Mouse (Mus musculus) R1 (cell line): ENCODE results near the gene Dock9.

Experiments used
- DNase-seq: peaks from one replicate; pipeline ENCODE4 v3.0.0-alpha.2; 2018; ENCODE audit warnings: low read depth, low spot score

Dock9 gene

DNA sequence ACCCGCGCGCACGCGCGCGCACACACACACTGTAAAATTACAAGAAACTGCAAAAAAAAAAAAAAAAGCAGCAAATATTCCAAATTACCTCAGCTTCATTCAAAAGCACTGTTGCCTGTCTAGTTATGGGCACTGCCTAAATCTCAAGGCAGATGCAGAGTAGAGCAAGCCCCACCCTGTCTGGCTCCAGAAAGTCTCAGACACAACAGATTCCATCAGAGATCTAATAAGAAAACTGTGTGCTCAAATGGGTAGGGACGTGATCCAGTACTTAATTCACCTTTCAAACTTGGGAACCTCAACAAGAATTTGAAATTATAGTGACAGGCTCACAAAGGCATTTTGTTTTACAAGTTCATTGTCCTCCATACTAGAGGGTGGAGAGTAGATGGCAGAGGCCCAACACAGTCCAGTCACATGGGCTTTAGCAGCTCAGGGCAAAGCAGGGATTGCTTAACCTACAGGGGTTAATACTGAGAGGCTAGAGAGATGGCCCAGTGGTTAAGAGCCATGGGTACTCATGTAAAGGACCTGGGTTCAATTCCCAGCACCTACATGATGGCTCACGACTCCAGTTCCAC, 131.9 kb downstream of the Dock9 start:
- DNase-seq: no peak

DNA sequence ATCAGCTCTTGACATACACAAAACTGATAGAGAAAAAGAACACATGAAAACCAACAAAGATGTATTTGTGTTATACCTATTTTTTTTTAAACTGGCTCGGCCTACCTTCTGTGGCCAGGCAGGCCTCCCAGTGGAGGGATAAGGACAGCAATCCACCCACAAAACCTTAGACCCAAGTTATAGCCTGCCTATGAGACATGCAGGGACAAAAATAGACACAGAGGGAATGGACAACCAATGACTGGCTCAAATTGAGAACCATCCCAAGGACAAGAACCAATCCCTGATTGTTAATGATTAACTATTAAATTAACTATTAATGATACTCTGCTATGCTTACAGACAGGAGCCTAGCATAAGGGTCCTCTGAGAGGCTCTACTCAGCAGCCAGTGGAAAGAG, 133.7 kb downstream of the Dock9 start:
- DNase-seq: no peak

DNA sequence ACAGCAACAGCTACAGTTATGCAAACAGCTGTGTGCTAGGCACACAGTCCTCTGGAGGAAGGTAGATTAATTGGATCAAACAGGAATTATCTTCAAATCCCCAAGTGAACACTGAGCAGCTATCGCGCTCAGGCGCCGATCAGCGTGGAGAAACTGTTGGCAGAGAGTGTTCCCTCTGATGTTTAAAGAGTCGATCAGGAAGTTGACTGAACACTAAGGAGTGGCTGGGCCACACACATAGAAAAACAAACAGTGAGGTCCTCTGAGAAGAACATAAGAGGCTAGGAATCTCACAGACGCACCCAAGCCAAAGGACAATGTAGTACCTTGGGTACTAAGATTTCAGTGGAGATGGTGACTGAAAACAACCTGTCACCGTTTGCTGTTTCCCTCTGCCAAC, 136.7 kb downstream of the Dock9 start:
- no peak for DNase-seq

DNA sequence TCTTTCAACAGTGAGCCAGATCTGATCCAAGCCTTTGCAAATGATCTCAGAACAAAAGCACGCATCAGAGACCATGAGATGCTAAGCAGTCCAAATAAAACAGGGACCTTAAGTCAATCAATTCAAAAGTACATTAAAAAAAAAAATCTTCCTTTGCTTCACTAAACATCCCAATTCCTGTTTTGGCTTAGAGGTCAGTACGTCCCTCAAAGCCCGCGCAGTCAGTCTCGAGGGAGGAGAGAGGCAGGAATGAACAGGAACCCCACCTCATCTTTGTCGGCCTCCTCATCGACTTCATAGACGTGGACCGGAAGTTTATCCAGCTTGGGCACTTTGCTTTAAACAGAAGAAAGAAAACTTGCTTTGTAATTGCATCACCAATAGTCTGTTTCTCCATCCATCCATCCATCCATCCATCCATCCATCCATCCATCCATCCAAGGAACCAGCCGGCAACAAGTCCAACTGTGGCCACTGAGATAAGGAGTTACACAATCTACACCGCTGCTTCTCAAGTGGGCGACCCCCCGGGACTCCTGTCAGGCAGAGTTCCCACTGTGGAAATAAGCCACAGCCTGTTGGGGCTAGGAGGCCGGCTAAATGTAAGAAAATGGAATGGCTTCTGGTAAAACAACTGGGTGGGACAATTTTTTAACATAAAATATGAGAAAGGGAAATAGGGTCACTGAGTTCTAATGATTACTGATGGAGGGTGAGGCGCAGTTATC, 137.3 kb downstream of the Dock9 start:
- DNase-seq: no peak

DNA sequence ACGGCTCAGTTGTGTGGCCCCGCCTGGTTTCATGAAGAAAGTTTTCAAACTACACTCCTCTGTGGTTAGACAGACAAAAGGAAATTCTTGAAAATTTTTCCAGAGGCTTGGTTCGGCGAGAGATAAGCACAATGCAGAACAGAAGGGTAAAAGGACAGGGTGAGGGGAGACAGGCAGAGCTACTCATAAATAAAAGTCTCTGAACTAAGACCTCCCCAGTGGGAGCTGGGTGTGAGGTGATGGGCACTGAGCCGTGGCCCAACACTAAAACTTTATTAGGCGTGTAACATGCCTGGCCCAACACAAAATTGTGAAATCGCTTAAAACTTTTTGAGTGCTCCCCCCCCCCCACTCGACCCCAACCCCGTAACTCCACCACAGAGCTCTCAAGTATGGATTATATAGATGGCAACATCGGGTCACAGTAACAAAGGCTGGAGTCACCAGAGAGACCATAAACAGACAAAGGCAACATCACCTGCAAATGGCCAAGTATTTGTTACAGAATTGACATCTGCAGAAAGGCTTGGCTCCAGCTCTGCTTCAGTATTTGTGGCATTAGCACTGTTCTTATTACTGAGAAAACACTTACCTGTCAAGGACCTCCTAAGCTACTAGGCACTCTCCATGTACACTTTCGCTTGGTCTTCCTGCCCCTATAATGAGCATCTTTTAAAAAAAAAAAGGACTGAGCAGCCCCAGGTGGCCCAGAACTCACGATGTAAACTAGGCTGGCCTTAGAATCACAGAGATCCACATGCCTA, 138.4 kb downstream of the Dock9 start:
- DNase-seq: no peak

DNA sequence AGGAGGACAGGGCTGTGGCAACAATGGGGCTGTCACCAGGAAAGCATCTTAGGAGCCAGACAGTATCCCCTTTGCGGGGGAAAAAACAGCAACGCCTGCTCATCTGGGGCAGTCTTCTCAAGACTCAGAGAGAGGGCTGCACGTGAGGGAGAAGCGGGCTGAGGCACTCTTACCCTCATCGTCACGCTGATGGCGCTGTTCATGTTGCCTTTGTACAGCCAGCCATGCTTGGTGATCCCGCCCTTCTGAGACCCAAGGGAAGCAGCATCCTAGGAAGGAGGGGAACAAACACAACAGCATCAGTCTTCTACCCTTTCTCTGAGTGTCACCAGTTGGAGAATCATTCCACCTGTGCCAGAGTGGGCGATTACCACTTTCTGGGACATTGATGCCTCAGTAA, 139.1 kb downstream of the Dock9 start:
- DNase-seq: no peak

DNA sequence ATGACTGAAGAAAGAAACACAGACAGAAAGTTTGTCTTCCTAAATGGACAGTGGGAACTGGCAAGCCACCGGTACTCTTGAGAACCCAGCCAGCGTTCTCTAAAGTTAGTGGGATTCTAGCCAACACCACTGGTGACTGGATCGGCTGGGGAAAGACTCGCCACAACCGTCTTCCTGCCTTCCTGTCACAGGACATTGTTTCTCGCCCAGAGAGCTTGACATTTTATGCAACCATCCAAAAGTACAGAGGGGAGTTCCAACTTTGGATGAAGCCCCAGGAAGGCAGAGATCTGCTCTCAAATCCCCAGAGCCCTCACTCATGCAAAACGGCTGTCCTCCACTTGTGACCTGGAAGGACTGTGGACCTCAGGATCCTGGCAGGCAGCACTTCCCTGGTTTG, 140.0 kb downstream of the Dock9 start:
- DNase-seq: no peak

DNA sequence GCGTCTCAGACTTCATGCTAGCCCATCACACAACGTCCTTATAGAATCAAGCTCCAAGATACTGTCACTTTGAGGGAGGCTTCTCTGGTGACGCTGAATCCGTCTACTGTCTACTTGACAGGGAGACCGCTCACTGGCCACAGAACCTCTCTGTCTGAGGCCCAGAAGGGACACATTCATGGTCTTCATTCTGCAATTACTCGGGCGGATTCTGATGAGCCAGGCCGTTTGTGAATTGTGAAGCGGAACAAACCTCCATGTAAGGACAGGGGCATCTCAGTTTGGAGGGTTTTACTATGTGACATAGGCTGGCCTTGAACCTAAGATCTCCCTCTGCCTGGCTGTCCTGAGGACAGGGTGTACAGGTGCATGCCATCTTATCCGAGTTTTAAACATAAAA, 140.7 kb downstream of the Dock9 start:
- no peak for DNase-seq

DNA sequence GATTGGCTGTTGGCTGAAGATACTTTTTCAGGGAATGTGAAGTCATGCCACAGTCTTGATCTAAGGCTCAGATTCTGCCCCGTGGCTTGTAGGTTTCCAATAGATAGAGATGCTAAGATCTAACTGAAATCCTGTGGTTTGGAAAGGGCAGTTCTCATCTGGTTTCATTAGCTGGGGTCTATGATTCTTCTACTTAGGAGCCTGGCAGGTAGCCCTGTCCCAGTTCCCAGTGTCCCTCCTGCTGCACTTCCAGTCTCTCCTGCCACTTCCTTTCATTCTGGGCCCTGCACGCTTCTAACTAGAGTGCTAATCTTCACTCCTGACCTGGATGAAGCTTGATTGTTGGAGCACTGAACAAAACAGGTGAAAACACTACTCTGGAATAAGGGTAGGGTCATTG, 142.7 kb downstream of the Dock9 start:
- no peak for DNase-seq

DNA sequence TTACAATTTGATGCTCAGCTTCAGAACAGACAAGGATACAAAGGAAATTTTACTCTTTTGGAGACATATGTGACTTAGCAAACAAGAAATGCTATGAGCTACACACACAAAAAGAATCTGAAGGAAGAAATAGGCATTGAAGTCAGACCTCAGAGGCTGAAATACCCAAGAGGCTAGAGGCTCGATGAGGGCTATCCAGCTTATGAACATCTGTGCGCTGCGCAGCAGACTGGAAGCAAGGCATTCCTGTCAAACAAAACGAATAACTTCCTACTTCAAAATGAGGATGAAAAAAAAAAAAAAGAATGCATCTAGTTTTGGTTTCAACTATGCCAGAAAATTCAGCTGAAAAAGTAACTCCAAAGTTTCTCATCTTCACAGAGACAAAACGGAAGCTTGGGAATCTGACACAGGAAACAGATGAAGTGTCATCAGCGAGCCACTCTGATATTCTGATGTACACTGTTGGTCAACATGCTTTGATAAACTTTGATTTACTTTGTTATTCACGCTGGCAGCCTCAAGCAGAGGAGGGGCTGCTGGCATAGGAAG, 143.1 kb downstream of the Dock9 start:
- DNase-seq: no peak

DNA sequence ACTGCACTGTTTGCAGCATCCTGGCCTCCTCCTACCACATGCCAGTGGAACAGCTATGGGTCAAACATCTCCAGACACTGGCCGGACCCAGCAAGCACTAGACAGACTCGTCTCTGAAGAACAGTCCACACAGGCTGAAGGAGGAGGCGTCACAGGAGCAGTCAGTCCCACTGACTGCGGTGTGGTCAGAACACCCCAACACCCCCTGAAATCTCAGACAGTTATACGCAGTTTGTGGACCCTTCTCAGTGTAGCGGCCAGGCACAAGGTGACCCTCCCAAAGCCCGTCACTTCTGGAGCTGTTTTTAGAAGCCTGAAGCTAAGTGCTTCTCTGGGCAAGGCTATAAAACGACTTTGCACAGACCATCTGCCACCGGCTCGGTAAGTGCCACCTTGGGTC, 143.9 kb downstream of the Dock9 start:
- DNase-seq: no peak

DNA sequence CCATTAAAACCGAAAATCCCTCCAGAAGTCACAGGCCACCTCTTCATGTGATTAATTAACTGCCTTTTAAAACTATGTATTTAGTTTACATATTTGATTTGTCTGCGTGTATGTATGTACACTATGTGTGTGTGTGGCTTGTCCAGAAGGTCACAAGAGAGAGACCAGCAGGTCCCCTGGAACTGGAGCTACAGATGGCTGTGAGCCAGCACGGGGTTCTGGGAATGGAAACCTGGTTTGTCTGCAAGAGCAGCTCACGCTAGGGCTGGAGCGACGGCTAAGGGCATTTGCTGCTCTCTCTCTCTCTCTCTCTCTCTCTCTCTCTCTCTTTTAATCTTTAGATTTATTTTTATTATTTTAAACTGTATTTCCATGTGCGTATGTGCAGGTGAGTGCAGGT, 144.4 kb downstream of the Dock9 start:
- no peak for DNase-seq

DNA sequence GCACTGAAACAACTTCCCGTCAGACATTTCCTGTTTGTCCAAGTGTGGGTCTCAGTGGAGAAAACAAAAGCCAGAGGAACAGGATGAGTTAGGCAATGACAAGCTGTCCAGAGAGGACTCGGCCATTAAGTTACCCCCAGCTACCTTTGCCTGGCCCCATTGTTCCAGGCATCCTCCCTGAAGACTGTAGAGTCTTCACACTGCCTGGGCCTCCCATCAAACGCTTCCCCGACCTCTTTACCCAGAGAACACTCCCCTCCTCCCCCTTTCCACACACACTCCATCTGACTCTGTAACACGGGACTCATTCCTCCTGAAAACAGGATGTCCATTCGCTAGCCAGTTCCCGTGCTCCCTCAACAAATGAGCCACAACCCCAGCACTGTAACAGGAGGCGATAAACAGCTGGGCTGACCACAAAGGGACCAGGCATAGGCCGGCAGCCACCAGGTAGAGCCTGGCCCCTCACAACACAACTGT, 149.0 kb downstream of the Dock9 start:
- no peak for DNase-seq

DNA sequence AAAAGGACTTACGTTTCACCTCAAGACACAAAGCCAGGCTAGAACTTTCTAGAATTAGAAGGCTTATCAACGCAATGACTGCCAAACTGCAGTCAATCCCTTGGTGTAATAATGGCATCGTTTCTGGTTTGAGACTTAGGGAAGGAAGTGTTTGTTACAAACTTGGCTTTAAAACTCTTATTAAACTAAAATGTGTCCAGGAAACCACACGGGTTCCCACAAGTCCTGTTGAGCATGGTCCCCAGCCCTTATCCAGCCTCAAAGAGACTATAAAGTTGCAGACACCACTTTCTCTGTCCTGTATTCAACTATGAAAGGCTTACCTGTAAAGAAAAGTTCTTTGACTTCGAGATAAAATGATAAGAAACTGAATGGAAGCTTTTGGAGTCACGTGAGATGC, 149.9 kb downstream of the Dock9 start:
- no peak for DNase-seq

DNA sequence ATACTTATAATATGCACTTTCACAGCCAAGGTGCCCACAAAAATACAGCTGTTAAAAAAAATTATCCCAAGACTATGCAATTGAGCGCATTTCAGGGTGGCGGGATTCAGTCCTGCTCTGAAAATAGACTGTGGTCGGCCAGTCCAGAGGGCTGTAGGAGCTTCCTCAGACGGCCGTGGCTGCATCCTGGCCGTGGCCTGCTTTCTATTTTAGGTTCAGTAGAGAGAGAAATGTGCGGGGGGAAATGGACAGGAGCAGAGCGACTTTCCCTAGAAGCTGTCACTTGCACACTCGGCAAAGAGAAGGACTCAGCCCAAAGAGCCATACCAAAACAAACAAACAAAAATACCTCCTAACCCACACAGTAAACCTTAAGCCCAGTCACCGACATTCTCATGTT, 151.0 kb downstream of the Dock9 start:
- DNase-seq: no peak

DNA sequence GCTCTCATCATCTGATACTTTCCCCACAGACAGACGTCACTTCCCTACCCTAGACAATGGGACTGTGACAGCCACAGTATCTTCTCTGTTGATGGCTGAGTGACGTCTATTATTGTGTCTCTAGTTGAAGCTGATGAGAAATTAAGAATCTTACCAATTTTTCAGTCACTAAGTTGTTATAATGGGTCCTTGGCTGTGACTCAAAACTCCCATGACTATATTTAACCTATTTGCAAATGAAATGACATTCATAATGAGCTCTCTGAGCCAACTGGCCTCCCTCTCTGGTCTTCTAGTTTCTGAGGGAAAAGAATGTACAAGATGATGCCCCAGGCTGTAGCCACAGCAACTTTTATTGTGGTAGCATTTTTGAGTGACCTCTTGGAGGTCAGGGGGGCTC, 153.3 kb downstream of the Dock9 start:
- DNase-seq: no peak

DNA sequence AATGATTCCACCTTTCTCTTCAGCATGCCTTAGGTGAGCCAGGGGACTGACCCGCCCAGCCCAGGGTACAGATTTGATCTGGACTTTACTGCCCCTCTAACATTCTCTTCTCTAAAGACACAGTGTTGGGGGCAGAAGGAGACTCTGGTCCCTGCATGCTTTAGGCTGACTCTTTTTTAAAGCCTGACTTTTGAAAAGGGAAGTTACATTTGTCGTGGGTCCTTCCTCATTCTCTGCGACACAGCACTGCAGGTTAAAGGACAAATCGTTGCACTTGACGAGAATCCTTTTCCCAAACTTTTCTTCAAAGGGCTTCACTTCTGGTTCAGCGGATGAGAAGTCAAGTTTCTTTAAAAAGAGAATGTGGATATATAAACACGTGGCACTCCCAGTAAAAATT, 156.4 kb downstream of the Dock9 start:
- no peak for DNase-seq

DNA sequence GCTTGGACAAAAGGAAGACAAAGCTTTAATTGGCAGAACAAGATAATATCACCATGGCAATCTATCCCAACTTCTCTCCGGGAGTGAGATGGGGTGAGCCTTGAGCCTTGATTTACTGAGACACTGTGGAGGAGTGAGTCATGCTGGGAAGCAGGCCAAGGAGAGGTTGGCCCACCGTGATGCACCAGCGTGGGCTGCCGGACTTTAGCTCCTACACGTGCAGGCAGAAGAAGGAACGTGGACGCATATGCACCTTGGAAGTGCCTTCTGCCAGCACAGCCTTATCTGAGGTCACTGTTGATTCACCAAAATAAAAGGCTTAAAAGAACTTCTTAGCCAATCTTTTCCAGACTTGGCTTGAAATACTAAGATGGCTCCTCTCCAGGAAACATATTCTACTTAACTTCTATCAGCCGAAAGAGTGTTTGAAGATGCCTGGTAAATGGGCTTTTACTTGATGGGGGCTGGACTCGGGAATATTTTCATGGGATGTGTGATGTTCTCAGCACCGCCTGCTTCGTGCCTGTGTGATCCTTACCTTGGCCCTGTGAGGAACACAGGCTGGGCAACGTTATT, 160.6 kb downstream of the Dock9 start:
- no peak for DNase-seq

DNA sequence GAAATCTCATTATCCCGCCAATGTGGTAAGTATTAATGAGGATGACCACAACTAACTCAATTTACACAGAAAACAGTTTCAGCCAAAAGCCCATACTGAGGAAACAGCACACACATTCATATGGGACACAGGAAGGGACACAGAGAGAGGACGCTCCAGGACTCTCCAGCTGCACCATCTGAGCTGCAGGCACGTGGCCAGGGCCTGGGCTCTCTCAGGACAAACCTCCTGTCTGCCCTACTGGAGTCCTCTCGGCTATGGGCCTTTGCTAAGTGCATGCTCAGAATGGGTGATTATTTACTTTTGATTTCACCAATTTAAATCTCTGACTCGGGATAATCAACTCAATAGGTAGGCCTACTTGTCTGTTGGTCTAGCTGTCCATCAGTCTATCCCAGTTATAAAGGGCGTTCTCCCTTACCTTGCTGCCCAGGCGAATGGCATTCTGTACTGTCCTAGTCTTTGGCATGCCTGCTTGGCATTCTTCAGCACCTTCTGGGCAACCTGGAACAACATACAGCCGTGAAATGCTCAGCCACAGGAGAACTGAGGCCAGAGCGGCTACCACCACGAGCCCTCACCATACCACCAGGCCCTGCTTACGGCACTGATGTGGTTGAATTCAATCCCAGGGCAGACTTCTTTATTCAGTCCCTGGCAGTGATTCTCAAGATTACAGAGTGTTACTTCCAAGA, 162.8 kb downstream of the Dock9 start:
- no peak for DNase-seq

DNA sequence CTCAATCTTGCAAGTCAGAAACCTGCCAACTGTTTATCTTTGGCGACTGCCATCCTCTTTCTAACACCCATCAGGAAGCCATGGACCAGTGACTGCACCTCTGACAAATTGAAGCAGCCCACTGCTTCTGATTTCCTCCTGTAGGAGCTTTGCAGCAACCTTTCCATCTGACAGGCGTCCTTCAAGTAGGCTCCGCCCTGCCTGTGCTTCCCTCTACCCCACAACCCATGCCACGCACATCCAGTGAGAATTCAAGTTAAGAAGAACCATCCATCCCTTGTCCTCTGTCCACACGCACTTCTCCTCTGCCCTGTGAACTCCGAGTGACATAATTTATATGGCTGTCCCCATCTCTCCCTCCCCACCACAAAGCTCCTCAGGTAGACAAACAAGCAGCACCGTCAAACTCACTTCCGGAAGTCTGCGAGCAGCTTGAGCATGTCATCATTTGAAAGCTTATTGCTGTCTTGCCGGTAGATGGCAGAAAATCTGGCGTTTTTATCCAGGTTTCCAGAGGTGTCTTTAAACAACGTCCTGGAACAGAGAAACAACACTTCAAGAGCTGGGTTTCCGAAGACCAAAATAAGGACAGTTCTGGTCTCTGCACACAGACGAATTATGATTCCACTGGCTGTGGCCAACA, 163.4 kb downstream of the Dock9 start:
- peak; percentile 18 for DNase-seq

DNA sequence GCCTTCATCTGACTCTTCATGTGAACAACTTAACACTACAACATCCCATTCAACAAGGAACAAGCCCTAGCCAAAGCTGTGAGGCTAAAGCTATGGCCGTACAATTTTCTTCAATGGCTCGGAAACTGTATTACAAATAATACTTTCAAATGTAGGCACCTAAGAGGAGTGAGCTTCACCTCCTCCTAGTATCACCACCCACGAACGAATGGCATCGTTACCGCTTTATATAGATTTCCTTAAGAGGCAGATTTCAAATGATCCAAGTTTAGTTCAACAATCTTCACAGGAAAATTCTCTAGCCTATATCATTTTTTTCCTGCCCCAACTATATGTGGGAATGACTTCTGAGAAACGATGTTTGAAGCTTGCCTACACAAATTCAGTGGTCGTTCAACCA, 165.7 kb downstream of the Dock9 start:
- no peak for DNase-seq
